Mouse (Mus musculus) stomach, postnatal 0 days (tissue): Measurements from ENCODE around the gene Fyb.

Experiments used
- CTCF ChIP-seq: IDR thresholded peaks from 2 replicates; pipeline ENCODE4 v1.5.1; 2016; ENCODE audit warnings: antibody characterized with exemption, low read depth, mild to moderate bottlenecking, moderate library complexity
- EP300 ChIP-seq: optimal IDR thresholded peaks from 2 replicates; pipeline ENCODE3; 2016; ENCODE audit warnings: antibody characterized with exemption

DNA sequence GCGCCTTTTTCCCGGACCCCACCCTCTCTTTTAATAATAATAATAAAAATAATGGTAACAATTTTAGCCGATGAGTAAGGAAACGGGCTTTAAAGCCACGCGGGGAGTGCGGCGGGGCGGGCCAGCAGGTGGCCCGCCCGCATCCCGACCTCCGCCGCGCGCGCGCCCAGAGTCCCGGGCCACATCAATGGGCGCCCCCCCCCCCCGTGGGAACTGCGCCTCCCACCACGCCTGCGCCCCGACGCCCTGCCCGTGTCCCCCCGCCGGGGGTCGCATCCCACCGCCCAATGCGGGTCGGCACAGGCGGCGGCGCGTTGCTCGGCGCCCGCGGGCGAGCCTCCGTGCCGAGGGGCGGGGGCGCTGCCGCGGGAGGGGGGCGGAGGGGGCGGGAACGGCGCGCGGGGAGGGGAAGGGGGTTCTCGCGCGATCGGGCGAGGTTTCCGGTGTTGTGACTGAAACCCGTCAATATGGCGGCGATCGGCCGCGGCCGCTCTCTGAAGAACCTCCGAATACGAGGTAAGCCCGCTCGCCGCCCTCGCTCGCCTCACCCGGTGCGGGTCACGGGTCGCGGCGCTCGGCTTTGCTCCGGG, 185.4 kb downstream of the Fyb start, which contains the start of gene Rictor:
- TF ChIP-seq CTCF (no peak), EP300 (no peak)
